Mouse (Mus musculus) kidney, postnatal 25 days (tissue): ENCODE data around the gene Chd3.
"Not testable (repeated sequence)": the region's sequence is repeated elsewhere in the genome, so short reads cannot be mapped to it uniquely, and the experiment has no call there.

Experiments used
- DNase-seq, 2 experiments: peaks; one replicate each; pipeline ENCODE4 v3.0.0; 2021; ENCODE audit warnings: mixed read lengths in 2 of 2

Chd3 gene

DNA sequence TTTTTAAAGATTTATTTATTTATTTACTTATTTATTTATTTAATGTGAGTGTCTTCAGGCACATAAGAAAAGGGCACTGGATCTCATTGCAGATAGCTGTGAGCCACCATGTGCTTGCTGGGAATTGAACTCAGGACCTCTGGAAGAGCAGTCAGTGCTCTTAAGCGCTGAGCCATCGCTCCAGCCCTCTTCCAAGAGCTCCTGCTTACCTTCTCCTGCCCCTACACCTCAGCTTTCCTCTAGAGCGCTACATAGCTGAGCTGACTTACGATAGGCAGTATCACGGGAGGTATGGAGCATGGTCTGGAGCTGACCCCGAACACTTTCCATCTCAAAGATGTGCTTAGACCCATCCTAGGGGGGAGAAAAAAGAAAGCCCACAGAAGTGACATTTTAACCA lies 47.6 kb downstream of the Chd3 start:
- no peak for DNase-seq

DNA sequence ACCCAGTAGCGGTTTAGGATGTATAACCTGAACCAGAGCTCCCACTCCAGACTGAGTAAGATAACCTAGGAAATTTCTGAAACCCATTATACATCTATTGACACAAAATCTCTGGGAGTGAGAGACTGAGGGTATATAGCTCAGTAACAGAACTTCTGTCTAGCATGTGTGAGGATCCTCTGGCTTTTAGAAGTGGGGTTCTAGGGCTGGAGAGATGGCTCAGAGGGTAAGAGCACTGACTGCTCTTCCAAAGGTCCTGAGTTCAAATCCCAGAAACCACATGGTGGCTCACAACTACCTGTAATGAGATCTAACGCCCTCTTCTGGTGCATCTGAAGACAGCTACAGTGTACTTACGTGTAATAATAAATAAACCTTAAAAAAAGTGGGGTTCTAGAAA lies 51.2 kb downstream of the Chd3 start:
- not testable (repeated sequence) for DNase-seq

DNA sequence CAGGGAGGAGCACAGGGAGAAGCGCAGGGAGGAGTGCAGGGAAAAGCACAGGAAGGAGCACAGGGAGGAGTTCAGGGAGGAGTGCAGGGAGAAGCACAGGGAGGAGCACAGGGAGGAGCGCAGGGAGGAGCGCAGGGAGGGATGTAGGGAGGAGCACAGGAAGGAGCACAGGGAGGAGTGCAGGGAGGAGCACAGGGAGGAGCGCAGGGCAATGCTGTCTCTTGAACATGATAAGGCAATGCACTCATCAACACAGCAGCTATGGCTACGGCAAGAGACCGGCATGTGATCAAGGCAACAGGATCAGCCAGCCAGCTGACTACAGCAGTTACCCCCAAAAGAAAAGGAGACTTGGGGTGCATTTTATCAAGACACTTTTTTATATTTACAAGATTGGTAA lies 52.8 kb downstream of the Chd3 start:
- DNase-seq = no peak

DNA sequence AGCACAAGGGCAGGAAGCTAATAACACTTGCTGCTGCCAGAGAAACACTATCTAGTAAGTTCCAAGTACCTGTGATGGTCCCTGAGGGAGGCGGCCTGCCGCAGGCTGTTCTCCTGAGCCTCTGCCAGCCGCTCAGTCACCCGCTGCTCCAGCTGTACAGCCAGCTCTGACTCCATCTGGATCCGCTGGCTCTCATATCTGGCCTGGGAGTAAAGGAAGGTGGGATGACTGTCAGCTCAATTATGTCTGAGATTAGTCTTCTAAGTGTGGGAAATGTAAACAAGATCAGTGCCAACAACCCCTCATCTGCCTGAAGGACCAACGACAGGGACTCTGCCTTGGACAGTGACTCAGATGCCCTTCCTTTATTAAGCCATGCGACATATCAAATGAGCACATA lies 57.9 kb downstream of the Chd3 start:
- DNase-seq = no peak

DNA sequence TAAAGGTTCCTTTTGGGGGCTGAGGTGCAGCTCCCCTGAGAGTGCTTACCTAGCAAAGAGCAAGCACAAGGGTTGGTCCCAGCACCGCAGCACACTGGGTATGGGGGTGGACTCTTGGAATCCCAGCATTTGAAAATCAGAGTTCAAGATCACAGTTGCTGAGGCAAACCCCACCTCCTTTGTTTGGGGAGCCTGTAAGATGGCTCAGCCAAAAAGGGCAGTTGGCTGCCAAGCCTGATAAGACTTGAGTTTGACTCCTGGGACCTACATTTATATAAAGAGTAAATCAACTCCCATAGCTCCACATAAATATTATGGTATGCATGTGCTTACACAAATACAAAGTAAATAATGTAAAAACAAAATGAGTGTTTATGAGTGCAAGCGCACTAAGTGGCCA lies 63.2 kb downstream of the Chd3 start:
- DNase-seq = no peak

DNA sequence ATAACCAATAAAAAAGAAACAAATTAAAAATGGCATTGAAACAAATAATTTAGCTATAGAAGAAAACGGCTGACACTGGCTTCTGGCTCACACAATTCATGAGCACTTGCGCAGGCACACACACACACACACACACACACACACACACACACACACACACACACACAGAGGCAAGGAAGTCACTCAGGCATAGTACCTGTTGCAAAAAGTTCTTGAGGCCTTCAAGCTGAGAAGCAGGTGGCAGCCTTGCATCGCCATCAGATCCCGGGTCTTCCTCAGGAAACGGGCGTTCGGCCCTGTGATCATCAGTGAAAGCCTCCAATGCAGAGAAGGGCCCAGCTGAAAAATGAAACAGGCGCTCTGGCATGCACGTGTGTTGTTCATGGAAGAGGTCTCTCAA lies 63.9 kb downstream of the Chd3 start:
- no peak for DNase-seq

DNA sequence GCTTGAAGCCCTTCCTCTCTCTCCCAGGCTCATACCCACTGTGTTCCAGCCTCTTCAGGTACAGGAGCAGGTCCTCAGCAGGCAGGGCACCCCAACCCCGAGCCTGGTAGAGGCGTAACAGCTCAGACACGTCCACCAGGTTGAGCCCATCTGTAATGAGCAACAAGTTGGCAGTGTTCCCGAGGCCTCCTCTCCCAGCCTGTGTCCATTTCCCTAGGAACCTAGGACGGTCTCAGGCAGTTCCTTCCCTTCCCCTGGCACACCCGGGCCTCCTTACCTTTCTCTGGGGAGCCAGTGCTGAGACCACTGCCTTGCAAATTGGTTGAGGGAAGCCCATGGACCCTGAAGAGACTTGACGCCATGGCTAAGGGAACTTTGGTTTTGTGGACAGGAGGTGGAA lies 66.4 kb downstream of the Chd3 start:
- no peak for DNase-seq

DNA sequence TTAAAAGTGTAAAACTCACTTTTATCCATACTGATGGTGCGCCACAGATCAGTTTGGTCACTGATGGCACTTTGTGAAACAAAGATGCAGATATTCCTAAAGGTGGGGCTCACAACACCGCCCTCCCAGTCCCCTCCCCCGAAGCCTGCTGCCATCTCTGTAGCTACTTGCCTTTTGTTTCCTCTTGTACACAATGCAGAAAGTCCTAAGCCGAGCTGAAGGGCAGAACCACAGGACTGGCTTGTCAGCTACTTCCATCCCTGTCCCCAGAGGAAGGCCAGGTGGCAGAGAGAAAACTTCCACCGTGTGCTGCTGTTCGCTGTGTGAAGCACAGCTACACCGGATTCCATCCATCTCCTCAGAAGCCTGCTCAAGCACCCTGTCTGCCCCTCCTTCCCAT lies 71.0 kb downstream of the Chd3 start:
- DNase-seq = no peak

DNA sequence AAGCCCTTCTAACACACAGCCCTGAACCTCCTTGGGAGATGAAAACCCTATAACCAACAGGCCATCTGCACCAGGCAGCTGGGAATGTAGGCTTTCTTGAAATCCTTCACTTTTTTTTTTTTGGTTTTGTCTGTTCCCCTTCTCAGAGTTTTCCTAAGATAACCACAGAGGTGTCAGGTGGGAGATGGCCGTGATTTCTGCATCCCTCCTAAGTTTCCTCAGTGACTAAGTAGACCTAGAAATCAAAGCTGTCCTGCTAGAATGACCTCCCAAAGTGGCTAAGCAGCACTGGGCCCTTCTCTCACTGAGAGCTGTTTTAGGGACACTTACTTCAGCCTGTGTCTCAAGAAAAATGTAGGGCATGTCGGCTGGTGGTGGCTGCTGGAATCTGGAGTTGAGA lies 71.4 kb downstream of the Chd3 start:
- no peak for DNase-seq

DNA sequence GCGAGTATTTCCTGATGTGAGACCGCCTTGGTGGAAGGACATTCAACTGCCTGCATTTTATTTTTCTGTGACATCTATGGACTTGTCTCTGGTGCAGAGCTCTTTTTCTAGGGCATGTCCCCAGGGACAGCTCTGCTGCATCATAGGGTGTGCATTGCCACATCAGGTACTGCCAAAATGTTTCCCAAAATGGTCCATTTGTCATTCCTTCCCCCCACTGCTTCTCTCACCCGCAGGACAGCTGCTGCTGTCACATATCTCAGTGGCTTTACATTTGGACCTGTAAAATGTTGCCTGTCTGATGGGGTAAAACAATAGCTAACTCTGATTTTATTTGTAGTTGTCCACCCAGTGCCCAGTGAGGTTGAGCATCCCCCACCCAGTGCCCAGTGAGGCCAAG lies 73.9 kb downstream of the Chd3 start:
- no peak for DNase-seq
